Mouse (Mus musculus) kidney, postnatal 0 days (tissue): ENCODE data around the gene Plxna3. TPM values are rescaled to one million over a fixed set of nuclear protein-coding genes. Genes with fewer than 3 reads are reported as not detected.

Experiments
- ATAC-seq: fragments of 200-750 bp; cut with Nextera tagmentation; replicated peaks from 2 replicates; pipeline ENCODE4 v1.8.0; 2017; ENCODE audit warnings: low read depth, moderate number of reproducible peaks, moderate TSS enrichment, moderate library complexity; ENCODE audit not compliant: low FRiP score
- DNase-seq: peaks from one replicate; pipeline ENCODE4 v3.0.0-alpha.2; 2016; ENCODE audit warnings: low spot score
- H3K27ac ChIP-seq: fragments of 300-500 bp; sonication (generic); 2 replicates; pipeline ENCODE4 v1.5.1; 2014; ENCODE audit warnings: mild to moderate bottlenecking
- H3K27me3 ChIP-seq: fragments of 300-500 bp; sonication (generic); 2 replicates; pipeline ENCODE4 v1.6.1; 2014; ENCODE audit warnings: low read length, mixed read lengths; ENCODE audit not compliant: insufficient read depth
- H3K36me3 ChIP-seq: fragments of 300-500 bp; sonication (generic); 2 replicates; pipeline ENCODE4 v1.6.1; 2014; ENCODE audit warnings: low read length, mixed read lengths; ENCODE audit not compliant: insufficient read depth
- H3K4me1 ChIP-seq: fragments of 300-500 bp; sonication (generic); replicated peaks from 2 replicates; pipeline ENCODE4 v1.6.1; 2014; ENCODE audit warnings: antibody characterized with exemption, low read length, mixed read lengths; ENCODE audit not compliant: insufficient read depth
- H3K4me2 ChIP-seq: fragments of 300-500 bp; sonication (generic); 2 replicates; pipeline ENCODE4 v1.6.1; 2014; ENCODE audit warnings: mild to moderate bottlenecking, low read length, moderate library complexity, mixed read lengths
- H3K4me3 ChIP-seq: fragments of 300-500 bp; sonication (generic); replicated peaks from 2 replicates; pipeline ENCODE4 v1.5.1; 2014; ENCODE audit warnings: low read depth, low read length
- H3K9ac ChIP-seq: fragments of 300-500 bp; sonication (generic); 2 replicates; pipeline ENCODE4 v1.6.1; 2014; ENCODE audit warnings: low read depth, low read length
- H3K9me3 ChIP-seq: fragments of 300-500 bp; sonication (generic); replicated peaks from 2 replicates; pipeline ENCODE4 v1.6.1; 2016; ENCODE audit warnings: low read length, inconsistent platforms, mixed read lengths
- CTCF ChIP-seq: IDR thresholded peaks from 2 replicates; pipeline ENCODE4 v1.5.1; 2016; ENCODE audit warnings: antibody characterized with exemption, low read depth, mild to moderate bottlenecking, moderate library complexity
- WGBS: fragments of 180-500 bp; shearing (Covaris S2); extraction: QIAGEN DNeasy Blood & Tissue Kit; methylation state at CpG from one replicate; pipeline ENCODE4 v1.1.7; 2014; 5-methylcytosine and 5-hydroxymethylcytosine counted together
- polyA plus RNA-seq: library from polyadenylated mRNA; unstranded; fragments of >200 nt; fragmentation: Nextera tagmentation; extraction: Ambion mirVana; gene quantifications from 2 replicates; pipeline ENCODE4 v1.2.1, GENCODE M21; 2015

Gene Plxna3
- polyA plus RNA-seq, 1 experiment from 2014 or later, result 4.0 TPM

DNA sequence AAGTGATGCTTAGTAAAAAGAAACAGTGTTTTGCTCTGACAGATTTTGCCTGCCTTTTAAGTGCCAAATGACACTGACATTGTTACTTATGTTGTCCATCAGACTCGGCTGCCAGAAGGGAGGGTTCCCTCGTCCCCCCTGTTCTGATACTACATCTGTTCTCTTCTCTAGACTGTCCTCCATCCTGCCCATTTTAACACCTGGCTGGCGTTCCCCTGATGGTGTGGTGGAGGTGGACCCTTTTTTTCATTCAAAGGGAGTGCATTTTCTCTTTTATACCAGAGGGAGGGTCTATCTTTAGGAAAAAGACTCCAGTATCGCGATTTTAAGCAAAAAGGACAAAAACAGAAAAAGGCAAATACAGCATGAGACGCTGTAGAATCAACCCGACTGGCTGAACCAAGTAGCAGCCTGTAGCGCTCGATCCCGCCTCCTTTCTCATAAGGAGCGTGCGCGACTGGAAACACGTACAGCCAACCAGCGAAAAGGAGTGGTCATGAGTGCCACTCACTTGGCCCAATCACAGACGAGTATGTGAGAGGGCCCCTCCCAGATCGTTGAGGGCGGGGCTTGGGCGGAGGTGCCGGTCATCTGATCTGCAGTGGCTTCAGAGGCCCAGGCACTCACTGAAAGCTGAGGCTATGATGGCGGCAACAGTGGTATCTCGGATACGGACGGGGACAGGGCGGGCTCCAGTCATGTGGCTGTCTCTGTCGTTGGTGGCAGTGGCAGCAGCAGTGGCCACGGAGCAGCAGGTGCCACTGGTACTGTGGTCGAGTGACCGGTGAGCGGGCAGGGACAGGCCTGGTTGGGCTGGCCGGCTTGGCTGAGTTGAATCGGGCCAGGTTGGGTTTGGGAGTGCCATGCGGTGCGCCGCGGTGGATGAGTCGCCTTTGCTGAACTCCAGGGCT lies 32.1 kb upstream of the Plxna3 start, which contains the start of gene Atp6ap1:
Gene Atp6ap1, plus strand, starts transcription at position 560 of the 911 bp plus-strand sequence.
- no peak for TF ChIP-seq CTCF
- ATAC-seq (peak; percentile 99), DNase-seq (peak; percentile 94)
- Histone ChIP-seq H3K27ac (peak within 1 kb of the TSS; percentile 70), H3K4me1 (no peaks in the 10 kb centered on the region), H3K4me2 (peak within 1 kb of the TSS; percentile 62), H3K36me3 (peaks cover 8% of the 10 kb centered on the region; the same call in 1 of the 2 replicates), H3K9ac (peak within 1 kb of the TSS; percentile 67), H3K4me3 (peak within 1 kb of the TSS; percentile 55), H3K27me3 (no peaks in the 10 kb centered on the region), H3K9me3 (no peaks in the 10 kb centered on the region)
- WGBS, result 24% methylated on average over 37 of the region's 37 CpGs

DNA sequence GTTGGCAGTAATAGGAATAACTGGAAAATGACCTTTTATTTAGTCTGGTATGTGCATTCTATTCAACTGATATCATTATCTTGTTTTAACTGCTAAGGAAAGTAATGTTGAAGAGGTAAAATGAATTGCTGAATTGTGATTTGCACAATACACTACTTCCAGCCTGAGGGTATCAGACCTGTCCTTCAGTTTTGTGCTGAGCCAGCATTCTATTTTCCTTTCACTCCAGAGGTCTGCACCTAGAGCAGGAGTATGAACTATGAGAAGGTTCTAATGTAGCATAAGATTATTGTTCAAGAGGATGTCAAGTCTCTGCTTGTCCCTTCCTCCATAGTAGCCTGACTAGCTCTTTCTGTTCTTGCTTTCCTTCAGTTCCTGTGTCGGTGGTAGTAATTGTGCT lies 30.5 kb upstream of the Plxna3 start:
- no peak overlapping the region for H3K4me2 ChIP-seq
- DNase-seq (no peak), ATAC-seq (no peak)
- no peaks in the 10 kb centered on the region for H3K27me3 ChIP-seq
- TF ChIP-seq CTCF, result no peak
- H3K4me1 ChIP-seq, result no peaks in the 10 kb centered on the region
- peaks cover 9% of the 10 kb centered on the region; the same call in 1 of the 2 replicates for H3K36me3 ChIP-seq
- no peaks in the 10 kb centered on the region for H3K9me3 ChIP-seq
- WGBS, result 75% methylated on average over 1 of the region's 1 CpGs
- H3K9ac ChIP-seq, result no peak overlapping the region
- no peak overlapping the region for H3K4me3 ChIP-seq
- no peak overlapping the region for H3K27ac ChIP-seq

- DNase-seq, result no peak
- TF ChIP-seq CTCF, result no peak
- WGBS, result 85% methylated on average over 3 of the region's 3 CpGs
These were observed 29.1 kb upstream of the Plxna3 start for GRCm38 (mm10) chrX:74299721-74300120.

GRCm38 (mm10) chrX:74304867-74305700 lies 23.8 kb upstream of the Plxna3 start, which contains the start of gene Gdi1:
TSS of gene Gdi1 (plus strand) at chrX:74304998.
- H3K4me3 ChIP-seq, result peak within 1 kb of the TSS; percentile 56
- H3K27ac ChIP-seq, result peak within 1 kb of the TSS; percentile 89
- ATAC-seq (peak; percentile 76), DNase-seq (peak; percentile 76)
- no peaks in the 10 kb centered on the region for H3K4me1 ChIP-seq
- peaks cover 26% of the 10 kb centered on the region; the same call in 1 of the 2 replicates for H3K36me3 ChIP-seq
- H3K9ac ChIP-seq, result peak within 1 kb of the TSS; percentile 74
- TF ChIP-seq CTCF, result peak; percentile 47
- WGBS, result 22% methylated on average over 41 of the region's 41 CpGs
- H3K4me2 ChIP-seq, result peak within 1 kb of the TSS; percentile 60
- no peaks in the 10 kb centered on the region for H3K9me3 ChIP-seq
- H3K27me3 ChIP-seq, result no peaks in the 10 kb centered on the region

More at GRCm38 (mm10) chrX:74299721-74300120, 29.1 kb upstream of the Plxna3 start:
- no peak for ATAC-seq
- no peak overlapping the region for H3K4me2 ChIP-seq
- H3K36me3 ChIP-seq, result peaks cover 13% of the 10 kb centered on the region; the same call in 1 of the 2 replicates
- no peaks in the 10 kb centered on the region for H3K9me3 ChIP-seq
- H3K4me3 ChIP-seq, result no peak overlapping the region
- H3K27me3 ChIP-seq, result no peaks in the 10 kb centered on the region
- no peaks in the 10 kb centered on the region for H3K4me1 ChIP-seq
- no peak overlapping the region for H3K9ac ChIP-seq
- H3K27ac ChIP-seq, result no peak overlapping the region

GRCm38 (mm10) chrX:74312540-74313464 lies 16.1 kb upstream of the Plxna3 start, which contains the start of gene Fam50a:
TSS of gene Fam50a (plus strand) at chrX:74313033.
- Histone ChIP-seq H3K27ac (peak within 1 kb of the TSS; percentile 78), H3K9ac (peak within 1 kb of the TSS; percentile 72), H3K9me3 (no peaks in the 10 kb centered on the region), H3K4me1 (no peaks in the 10 kb centered on the region; the same call in 1 of the 2 replicates), H3K4me3 (peak within 1 kb of the TSS; percentile 56), H3K27me3 (no peaks in the 10 kb centered on the region), H3K4me2 (peak within 1 kb of the TSS; percentile 72), H3K36me3 (0 out of 2 replicates have a peak, but pooled peaks cover 14% of the 10 kb centered on the region)
- 26% methylated on average over 59 of the region's 59 CpGs for WGBS
- ATAC-seq (peak; percentile 97), DNase-seq (peak; percentile 89)
- TF ChIP-seq CTCF, result 0 out of 2 replicates have a peak, but pooled peaks have one; percentile 3
